Mouse (Mus musculus): ENCODE data around the gene Bcat1.

Gene Bcat1

GRCm38 (mm10) chr6:145075548-145076224, at the start of gene Bcat1:
Gene Bcat1, minus strand, starts transcription at chr6:145076184.
- DNase-seq (ENCODE audit: low spot score in 2 of 2) = peak; percentile 21 to 36

- DNase-seq (ENCODE audit: low spot score in 2 of 2) = no peak
Measured at GRCm38 (mm10) chr6:145125591-145126113, 49.7 kb upstream of the Bcat1 start.

GRCm38 (mm10) chr6:145124621-145125020, 48.6 kb upstream of the Bcat1 start:
- no peak for DNase-seq (ENCODE audit: low spot score in 2 of 2)

- DNase-seq (ENCODE audit: low spot score in 2 of 2) = no peak
Measured at GRCm38 (mm10) chr6:145123136-145124060, 47.4 kb upstream of the Bcat1 start.

- DNase-seq (ENCODE audit: low spot score in 2 of 2) = no peak
Measured at GRCm38 (mm10) chr6:145122423-145123059, 46.6 kb upstream of the Bcat1 start.

GRCm38 (mm10) chr6:145121590-145122420, 45.8 kb upstream of the Bcat1 start:
- DNase-seq (ENCODE audit: low spot score in 2 of 2) = no peak

- DNase-seq (ENCODE audit: low spot score in 2 of 2) = no peak
Measured at GRCm38 (mm10) chr6:145120787-145121589, 45.0 kb upstream of the Bcat1 start.

GRCm38 (mm10) chr6:145120086-145120485, 44.1 kb upstream of the Bcat1 start:
- no peak for DNase-seq (ENCODE audit: low spot score in 2 of 2)

- no peak for DNase-seq (ENCODE audit: low spot score in 2 of 2)
Measured at GRCm38 (mm10) chr6:145116098-145116672, 40.2 kb upstream of the Bcat1 start.

- DNase-seq (ENCODE audit: low spot score in 2 of 2) = no peak
Measured at GRCm38 (mm10) chr6:145115476-145116097, 39.6 kb upstream of the Bcat1 start, which contains the start of gene Lrmp. Gene Lrmp, plus strand, starts transcription at chr6:145115653.

GRCm38 (mm10) chr6:145114561-145114960, 38.6 kb upstream of the Bcat1 start:
- DNase-seq (ENCODE audit: low spot score in 2 of 2) = no peak

GRCm38 (mm10) chr6:145112865-145113264, 36.9 kb upstream of the Bcat1 start:
- no peak for DNase-seq (ENCODE audit: low spot score in 2 of 2)

GRCm38 (mm10) chr6:145110786-145111185, 34.8 kb upstream of the Bcat1 start:
- DNase-seq (ENCODE audit: low spot score in 2 of 2) = no peak

- DNase-seq (ENCODE audit: low spot score in 2 of 2) = no peak
Measured at GRCm38 (mm10) chr6:145106163-145106842, 30.3 kb upstream of the Bcat1 start.

GRCm38 (mm10) chr6:145105439-145105838, 29.5 kb upstream of the Bcat1 start:
- no peak for DNase-seq (ENCODE audit: low spot score in 2 of 2)

- DNase-seq (ENCODE audit: low spot score in 2 of 2) = no peak
Measured at GRCm38 (mm10) chr6:145104241-145104939, 28.4 kb upstream of the Bcat1 start.

GRCm38 (mm10) chr6:145100923-145101322, 24.9 kb upstream of the Bcat1 start:
- DNase-seq (ENCODE audit: low spot score in 2 of 2) = no peak

- no peak for DNase-seq (ENCODE audit: low spot score in 2 of 2)
Measured at GRCm38 (mm10) chr6:145094431-145094830, 18.4 kb upstream of the Bcat1 start.

Measured in frontal cortex, postnatal 36 days (tissue).